In the genomic region with DNA sequence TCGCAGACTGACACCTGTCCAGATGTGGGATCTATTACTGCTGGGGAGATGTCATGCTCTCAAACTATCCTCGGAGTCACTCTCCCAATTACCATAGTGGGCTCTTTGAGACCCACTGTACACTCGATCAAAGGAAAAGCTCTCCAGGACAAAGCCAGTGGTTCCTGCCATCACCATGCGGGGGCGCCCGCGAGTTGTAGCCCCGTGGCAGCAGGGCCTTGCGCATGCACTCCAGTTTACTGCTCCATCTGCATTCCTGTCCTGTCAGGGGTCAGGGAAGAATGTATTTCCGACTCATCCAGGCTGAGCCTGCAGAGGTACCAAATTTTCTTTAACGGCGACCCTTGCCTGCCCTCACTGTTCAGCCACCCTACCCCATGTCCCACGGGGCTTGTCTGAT, we compare ENCODE assay signal across 11 mouse cellular contexts. TPM values are rescaled to one million over a fixed set of nuclear protein-coding genes. Genes with fewer than 3 reads are reported as not detected.
DNase-seq lines count a peak whose midpoint lies in the region; TF ChIP-seq lines count a peak whose summit lies in the region.
"Had no signal": no experiment of that assay in that cellular context is flagged by ENCODE, and none has a peak within 500 bp of the region (broad histone marks: within the 10 kb centered on the region; RNA-seq: fewer than 3 reads in every experiment).

No protein-coding gene starts in this region.

- no peaks in the 10 kb centered on the region for H3K27me3 ChIP-seq in kidney, adult 2 months (replicated peaks; ENCODE audit: control insufficient read depth, insufficient read depth, low read length)
- H3K27me3 ChIP-seq: heart, embryonic 15.5 days had no signal

- no peaks in the 10 kb centered on the region for H3K4me1 ChIP-seq in kidney, adult 2 months (ENCODE audit: control insufficient read depth, insufficient read depth, low read length)
- H3K4me1 ChIP-seq: heart, embryonic 15.5 days had no signal

- 69% methylated on average over 13 of the region's 13 CpGs for WGBS in kidney, adult 2 months

- TF ChIP-seq POLR2A in kidney, adult 2 months (IDR thresholded peaks at IDR 0.05; ENCODE audit: low read depth, low read length) = no peak

- TF ChIP-seq CTCF in kidney, adult 2 months (conservative IDR thresholded peaks at IDR 0.05; ENCODE audit: insufficient read depth, insufficient read length, low read depth, low read length) = peak; percentile 33

- no peak overlapping the region for H3K4me3 ChIP-seq in kidney, adult 2 months (ENCODE audit: insufficient read depth, low read depth, low read length)
- H3K4me3 ChIP-seq: heart, embryonic 15.5 days; myocyte had no signal

- H3K27ac ChIP-seq in kidney, adult 2 months (ENCODE audit: insufficient read depth, low read depth, low read length) = no peak overlapping the region
- H3K27ac ChIP-seq: heart, embryonic 15.5 days had no signal

- DNase-seq in kidney, adult 2 months = no peak
- no peak for DNase-seq in kidney, postnatal 25 days
- peak; percentile 35 for DNase-seq in thymus, postnatal 14 days
- DNase-seq in thymus, postnatal 0 days (ENCODE audit: low spot score) = no peak
- DNase-seq in T-cell, adult 2 months (ENCODE audit: low spot score) = peak; percentile 18
- peak; percentile 64 for DNase-seq in thymus, postnatal 4 days
- no peak for DNase-seq in yolk sac, embryonic 10.5 days (ENCODE audit: low spot score)
- DNase-seq: kidney, adult 11 months had no signal

- no peaks in the 10 kb centered on the region for H3K36me3 ChIP-seq in kidney, adult 2 months (ENCODE audit: control insufficient read depth, insufficient read depth, low read length)
- H3K36me3 ChIP-seq: heart, embryonic 15.5 days had no signal

RNA-seq across cellular contexts. Expression of gene Upk3b, which starts 6.6 kb away (rescaled TPM):
- polyA plus RNA-seq in kidney, adult 2 months (2012; rRNA removed) = 7.7 and 8.1 TPM in 2 replicates
- 0.32 and 0.48 TPM in 2 replicates for polyA plus RNA-seq in thymus, postnatal 0 days (2015; fragmentation: Nextera tagmentation; extraction: Ambion mirVana)
- polyA plus RNA-seq: forebrain, embryonic 14.5 days; myocyte had no signal

RNA-seq across cellular contexts. Expression of gene Upk3bl, which starts 9.4 kb away (rescaled TPM):
- 0.52 and 0.96 TPM in 2 replicates for polyA plus RNA-seq in kidney, adult 2 months (2012; rRNA removed)
- polyA plus RNA-seq in thymus, postnatal 0 days (2015; fragmentation: Nextera tagmentation; extraction: Ambion mirVana) = 2.1 and 8.2 TPM in 2 replicates
- polyA plus RNA-seq: forebrain, embryonic 14.5 days; myocyte had no signal

RNA-seq across cellular contexts. Expression of gene Rasa4, which starts 38.9 kb away (rescaled TPM):
- polyA plus RNA-seq in kidney, adult 2 months (2012; rRNA removed) = 7.6 and 9.1 TPM in 2 replicates
- polyA plus RNA-seq in thymus, postnatal 0 days (2015; fragmentation: Nextera tagmentation; extraction: Ambion mirVana) = 11.2 and 13.3 TPM in 2 replicates

RNA-seq across cellular contexts. Expression of gene Dtx2, which starts 50.3 kb away (rescaled TPM):
- polyA plus RNA-seq in kidney, adult 2 months (2012; rRNA removed) = 16.3 and 16.7 TPM in 2 replicates
- 43.9 and 46.0 TPM in 2 replicates for polyA plus RNA-seq in thymus, postnatal 0 days (2015; fragmentation: Nextera tagmentation; extraction: Ambion mirVana)

Comparison
In these comparisons a context has a peak if more than half of its experiments do, and no peak if none do; other contexts are left out.
1. DNase-seq: peak in thymus, postnatal 14 days (single experiment), T-cell, adult 2 months (single experiment) and thymus, postnatal 4 days (single experiment); none in kidney, adult 2 months (single experiment), kidney, postnatal 25 days (0 of 2), thymus, postnatal 0 days (single experiment) and yolk sac, embryonic 10.5 days (single experiment).